Mouse (Mus musculus): ENCODE results near the gene Coq10a. TPM values are rescaled to one million over a fixed set of nuclear protein-coding genes. Genes with fewer than 3 reads are reported as not detected.

Gene Coq10a
- polyA plus RNA-seq, 1 experiment from 2014 or later = 18.6 TPM

GRCm38 (mm10) chr10:128370021-128370420 lies 1.2 kb upstream of the Coq10a start:
- H3K4me1 ChIP-seq (ENCODE audit: control insufficient read depth, insufficient read depth, low read length) = peaks cover 7% of the 10 kb centered on the region
- H3K9ac ChIP-seq (ENCODE audit: low read depth, low read length) = no peak overlapping the region
- WGBS = 61% methylated on average over 5 of the region's 6 CpGs
- ATAC-seq (ENCODE audit: low FRiP score, low TSS enrichment) = no peak
- H3K4me2 ChIP-seq (replicated peaks; ENCODE audit: low read depth, low read length) = no peak overlapping the region
- H3K36me3 ChIP-seq (ENCODE audit: control insufficient read depth, insufficient read depth, low read length) = no peaks in the 10 kb centered on the region; the same call in 1 of the 2 replicates
- H3K27ac ChIP-seq (ENCODE audit: low read depth, low read length) = no peak overlapping the region
- no peaks in the 10 kb centered on the region for H3K9me3 ChIP-seq (ENCODE audit: control insufficient read depth, low read length)
- H3K4me3 ChIP-seq (ENCODE audit: low read length) = no peak overlapping the region
- H3K27me3 ChIP-seq (ENCODE audit: control insufficient read depth, insufficient read depth, low read length) = no peaks in the 10 kb centered on the region

- Histone ChIP-seq H3K36me3 (ENCODE audit: control insufficient read depth, insufficient read depth, low read length) (no peaks in the 10 kb centered on the region; the same call in 1 of the 2 replicates), H3K27me3 (ENCODE audit: control insufficient read depth, insufficient read depth, low read length) (no peaks in the 10 kb centered on the region), H3K9ac (ENCODE audit: low read depth, low read length) (peak overlapping the region; percentile 73; the same call in 1 of the 2 replicates), H3K9me3 (ENCODE audit: control insufficient read depth, low read length) (no peaks in the 10 kb centered on the region), H3K27ac (ENCODE audit: low read depth, low read length) (peak overlapping the region; percentile 90; the same call in 1 of the 2 replicates), H3K4me2 (replicated peaks; ENCODE audit: low read depth, low read length) (peak overlapping the region; percentile 86), H3K4me3 (ENCODE audit: low read length) (peak overlapping the region; percentile 70), H3K4me1 (ENCODE audit: control insufficient read depth, insufficient read depth, low read length) (peaks cover 7% of the 10 kb centered on the region)
- 82% methylated on average over 6 of the region's 6 CpGs for WGBS
- ATAC-seq (ENCODE audit: low FRiP score, low TSS enrichment) = no peak
Observed at GRCm38 (mm10) chr10:128369599-128369998, 802 bp upstream of the Coq10a start.

GRCm38 (mm10) chr10:128369218-128369543 lies 384 bp upstream of the Coq10a start:
- no peaks in the 10 kb centered on the region for H3K9me3 ChIP-seq (ENCODE audit: control insufficient read depth, low read length)
- peak overlapping the region; percentile 70 for H3K4me3 ChIP-seq (ENCODE audit: low read length)
- 4% methylated on average over 9 of the region's 9 CpGs for WGBS

GRCm38 (mm10) chr10:128367899-128368401 lies 847 bp downstream of the Coq10a start:
- Histone ChIP-seq H3K4me3 (ENCODE audit: low read length) (peak overlapping the region; percentile 70), H3K27ac (ENCODE audit: low read depth, low read length) (peak overlapping the region; percentile 90; the same call in 1 of the 2 replicates), H3K4me2 (replicated peaks; ENCODE audit: low read depth, low read length) (peak overlapping the region; percentile 86), H3K4me1 (ENCODE audit: control insufficient read depth, insufficient read depth, low read length) (peaks cover 7% of the 10 kb centered on the region), H3K27me3 (ENCODE audit: control insufficient read depth, insufficient read depth, low read length) (no peaks in the 10 kb centered on the region), H3K9ac (ENCODE audit: low read depth, low read length) (peak overlapping the region; percentile 73), H3K36me3 (ENCODE audit: control insufficient read depth, insufficient read depth, low read length) (peaks cover 13% of the 10 kb centered on the region), H3K9me3 (ENCODE audit: control insufficient read depth, low read length) (no peaks in the 10 kb centered on the region)
- WGBS = 13% methylated on average over 19 of the region's 19 CpGs
- ATAC-seq (ENCODE audit: low FRiP score, low TSS enrichment) = no peak

More at GRCm38 (mm10) chr10:128369218-128369543, 384 bp upstream of the Coq10a start:
- Histone ChIP-seq H3K4me1 (ENCODE audit: control insufficient read depth, insufficient read depth, low read length) (peaks cover 7% of the 10 kb centered on the region), H3K4me2 (replicated peaks; ENCODE audit: low read depth, low read length) (peak overlapping the region; percentile 86), H3K36me3 (ENCODE audit: control insufficient read depth, insufficient read depth, low read length) (peaks cover 3% of the 10 kb centered on the region), H3K27ac (ENCODE audit: low read depth, low read length) (peak overlapping the region; percentile 90), H3K9ac (ENCODE audit: low read depth, low read length) (peak overlapping the region; percentile 73), H3K27me3 (ENCODE audit: control insufficient read depth, insufficient read depth, low read length) (no peaks in the 10 kb centered on the region)
- ATAC-seq (ENCODE audit: low FRiP score, low TSS enrichment) = no peak

- Histone ChIP-seq H3K36me3 (ENCODE audit: control insufficient read depth, insufficient read depth, low read length) (peaks cover 65% of the 10 kb centered on the region), H3K9me3 (ENCODE audit: control insufficient read depth, low read length) (no peaks in the 10 kb centered on the region), H3K9ac (ENCODE audit: low read depth, low read length) (no peak overlapping the region), H3K4me2 (replicated peaks; ENCODE audit: low read depth, low read length) (no peak overlapping the region), H3K4me3 (ENCODE audit: low read length) (no peak overlapping the region), H3K27me3 (ENCODE audit: control insufficient read depth, insufficient read depth, low read length) (no peaks in the 10 kb centered on the region), H3K4me1 (ENCODE audit: control insufficient read depth, insufficient read depth, low read length) (peaks cover under 1% of the 10 kb centered on the region; the same call in 1 of the 2 replicates), H3K27ac (ENCODE audit: low read depth, low read length) (no peak overlapping the region)
- WGBS = 45% methylated on average over 3 of the region's 3 CpGs
- ATAC-seq (ENCODE audit: low FRiP score, low TSS enrichment) = peak; percentile 34; the same call in 1 of the 2 replicates
Observed at GRCm38 (mm10) chr10:128362568-128362967, 6.2 kb downstream of the Coq10a start.

GRCm38 (mm10) chr10:128361836-128362235 lies 7.0 kb downstream of the Coq10a start:
- H3K4me3 ChIP-seq (ENCODE audit: low read length) = no peak overlapping the region
- H3K27ac ChIP-seq (ENCODE audit: low read depth, low read length) = no peak overlapping the region
- H3K4me2 ChIP-seq (replicated peaks; ENCODE audit: low read depth, low read length) = no peak overlapping the region
- no peaks in the 10 kb centered on the region for H3K9me3 ChIP-seq (ENCODE audit: control insufficient read depth, low read length)
- H3K9ac ChIP-seq (ENCODE audit: low read depth, low read length) = no peak overlapping the region
- no peaks in the 10 kb centered on the region for H3K4me1 ChIP-seq (ENCODE audit: control insufficient read depth, insufficient read depth, low read length)
- WGBS = 89% methylated on average over 6 of the region's 6 CpGs
- peaks cover 70% of the 10 kb centered on the region for H3K36me3 ChIP-seq (ENCODE audit: control insufficient read depth, insufficient read depth, low read length)
- no peaks in the 10 kb centered on the region for H3K27me3 ChIP-seq (ENCODE audit: control insufficient read depth, insufficient read depth, low read length)
- ATAC-seq (ENCODE audit: low FRiP score, low TSS enrichment) = no peak

GRCm38 (mm10) chr10:128359226-128359625 lies 9.6 kb downstream of the Coq10a start:
- Histone ChIP-seq H3K4me2 (replicated peaks; ENCODE audit: low read depth, low read length) (no peak overlapping the region), H3K27me3 (ENCODE audit: control insufficient read depth, insufficient read depth, low read length) (no peaks in the 10 kb centered on the region), H3K27ac (ENCODE audit: low read depth, low read length) (no peak overlapping the region), H3K4me3 (ENCODE audit: low read length) (no peak overlapping the region), H3K4me1 (ENCODE audit: control insufficient read depth, insufficient read depth, low read length) (no peaks in the 10 kb centered on the region), H3K36me3 (ENCODE audit: control insufficient read depth, insufficient read depth, low read length) (peaks cover 82% of the 10 kb centered on the region), H3K9ac (ENCODE audit: low read depth, low read length) (no peak overlapping the region), H3K9me3 (ENCODE audit: control insufficient read depth, low read length) (no peaks in the 10 kb centered on the region)
- no peak for ATAC-seq (ENCODE audit: low FRiP score, low TSS enrichment)
- WGBS = 88% methylated on average over 6 of the region's 6 CpGs

GRCm38 (mm10) chr10:128358796-128359195 lies 10.0 kb downstream of the Coq10a start:
- H3K36me3 ChIP-seq (ENCODE audit: control insufficient read depth, insufficient read depth, low read length) = peaks cover 84% of the 10 kb centered on the region
- no peak overlapping the region for H3K4me2 ChIP-seq (replicated peaks; ENCODE audit: low read depth, low read length)
- ATAC-seq (ENCODE audit: low FRiP score, low TSS enrichment) = no peak
- H3K9me3 ChIP-seq (ENCODE audit: control insufficient read depth, low read length) = no peaks in the 10 kb centered on the region
- no peak overlapping the region for H3K4me3 ChIP-seq (ENCODE audit: low read length)
- H3K4me1 ChIP-seq (ENCODE audit: control insufficient read depth, insufficient read depth, low read length) = no peaks in the 10 kb centered on the region
- no peak overlapping the region for H3K9ac ChIP-seq (ENCODE audit: low read depth, low read length)
- no peaks in the 10 kb centered on the region for H3K27me3 ChIP-seq (ENCODE audit: control insufficient read depth, insufficient read depth, low read length)
- 51% methylated on average over 2 of the region's 2 CpGs for WGBS
- H3K27ac ChIP-seq (ENCODE audit: low read depth, low read length) = no peak overlapping the region

- H3K9me3 ChIP-seq (ENCODE audit: control insufficient read depth, low read length) = no peaks in the 10 kb centered on the region
- no peak overlapping the region for H3K9ac ChIP-seq (ENCODE audit: low read depth, low read length)
- no peaks in the 10 kb centered on the region for H3K27me3 ChIP-seq (ENCODE audit: control insufficient read depth, insufficient read depth, low read length)
- H3K4me2 ChIP-seq (replicated peaks; ENCODE audit: low read depth, low read length) = no peak overlapping the region
- ATAC-seq (ENCODE audit: low FRiP score, low TSS enrichment) = no peak
- 90% methylated on average over 8 of the region's 8 CpGs for WGBS
- H3K4me3 ChIP-seq (ENCODE audit: low read length) = no peak overlapping the region
- H3K36me3 ChIP-seq (ENCODE audit: control insufficient read depth, insufficient read depth, low read length) = peaks cover 26% of the 10 kb centered on the region
- peaks cover 12% of the 10 kb centered on the region for H3K4me1 ChIP-seq (ENCODE audit: control insufficient read depth, insufficient read depth, low read length)
- no peak overlapping the region for H3K27ac ChIP-seq (ENCODE audit: low read depth, low read length)
Observed at GRCm38 (mm10) chr10:128347541-128347940, 21.3 kb downstream of the Coq10a start.

All from kidney, embryonic 14.5 days (tissue).